Mouse (Mus musculus) stomach, postnatal 0 days (tissue): Measurements from ENCODE around the gene Sdc4.

ENCODE experiments used
- CTCF ChIP-seq: IDR thresholded peaks from 2 replicates; pipeline ENCODE4 v1.5.1; 2016; ENCODE audit warnings: antibody characterized with exemption, low read depth, mild to moderate bottlenecking, moderate library complexity
- EP300 ChIP-seq: optimal IDR thresholded peaks from 2 replicates; pipeline ENCODE3; 2016; ENCODE audit warnings: antibody characterized with exemption

- TF ChIP-seq CTCF, result no peak
- no peak for TF ChIP-seq EP300
These were observed 1.2 kb downstream of the Sdc4 start for GRCm38 (mm10) chr2:164442315-164443050.
